Mouse (Mus musculus) monocyte, adult 5-6 weeks (primary cell): ENCODE measurements around the gene Rras. TPM values are rescaled to one million over a fixed set of nuclear protein-coding genes. Genes with fewer than 3 reads are reported as not detected.

Experiments
- ATAC-seq: fragments of 153-309, 156-312 bp; replicated peaks from 2 replicates; pipeline ENCODE4 v1.8.0; 2017; ENCODE audit warnings: mild to moderate bottlenecking; ENCODE audit not compliant: low TSS enrichment, insufficient number of reproducible peaks, severe bottlenecking, poor library complexity, low FRiP score
- total RNA-seq: library from RNA; stranded (forward); fragments of 200-1000, 200-491, 200-594 nt; gene quantifications from 3 replicates; pipeline ENCODE4 v1.2.3, GENCODE M21; 2017

The Rras gene
- total RNA-seq, 1 experiment from 2014 or later: 43.0 TPM

- ATAC-seq: no peak
These were observed 49.6 kb downstream of the Rras start for GRCm38 (mm10) chr7:45067190-45067999.

- ATAC-seq: peak; percentile 45; the same call in 1 of the 2 replicates
These were observed 50.2 kb downstream of the Rras start for GRCm38 (mm10) chr7:45068000-45068318.

- no peak for ATAC-seq
These were observed 51.9 kb downstream of the Rras start for GRCm38 (mm10) chr7:45069671-45070070.

Other genes with a start within 250 kb of the Rras start
- 34.3 to 35.3 TPM (median 35.2 TPM) in 3 replicates for gene Nup62, start 201.9 kb upstream of the Rras start, total RNA-seq
- gene Il4i1, start 201.6 kb upstream of the Rras start, total RNA-seq: 1.1 to 5.2 TPM (median 3.7 TPM) in 3 replicates
- gene Atf5, start 201.3 kb upstream of the Rras start, total RNA-seq: 1.1 to 2.8 TPM (median 2.8 TPM) in 3 replicates
- gene Akt1s1, start 169.0 kb upstream of the Rras start, total RNA-seq: 11.6 to 33.0 TPM (median 13.0 TPM) in 3 replicates
- 33.8 to 69.8 TPM (median 57.7 TPM) in 3 replicates for gene Tbc1d17, start 168.9 kb upstream of the Rras start, total RNA-seq
- gene Pnkp, start 160.8 kb upstream of the Rras start, total RNA-seq: 68.9 to 89.5 TPM (median 71.5 TPM) in 3 replicates
- 7.2 to 11.9 TPM (median 7.4 TPM) in 3 replicates for gene Ptov1, start 148.2 kb upstream of the Rras start, total RNA-seq
- gene Med25, start 125.2 kb upstream of the Rras start, total RNA-seq: 8.2 to 15.1 TPM (median 8.9 TPM) in 3 replicates
- 10.8 to 19.1 TPM (median 16.1 TPM) in 3 replicates for gene Fuz, start 121.9 kb upstream of the Rras start, total RNA-seq
- gene Ap2a1, start 88.5 kb upstream of the Rras start, total RNA-seq: 10.3 to 21.7 TPM (median 21.0 TPM) in 3 replicates
- gene Tsks, start 74.8 kb upstream of the Rras start, total RNA-seq: not detected in 3 replicates
- not detected in 3 replicates for gene Cpt1c, start 43.1 kb upstream of the Rras start, total RNA-seq
- 57.2 to 80.2 TPM (median 58.1 TPM) in 3 replicates for gene Prmt1, start 31.4 kb upstream of the Rras start, total RNA-seq
- 83.1 to 122 TPM (median 104 TPM) in 3 replicates for gene Irf3, start 20.3 kb upstream of the Rras start, total RNA-seq
- 2.7 to 13.0 TPM (median 7.7 TPM) in 3 replicates for gene Bcl2l12, start 19.2 kb upstream of the Rras start, total RNA-seq
- 15.3 to 21.1 TPM (median 16.7 TPM) in 3 replicates for gene Scaf1, start 1.6 kb upstream of the Rras start, total RNA-seq
- 1.6 to 5.0 TPM (median 2.0 TPM) in 3 replicates for gene Prr12, start 34.9 kb downstream of the Rras start, total RNA-seq
- 45.8 to 57.3 TPM (median 52.8 TPM) in 3 replicates for gene Nosip, start 44.5 kb downstream of the Rras start, total RNA-seq
- 1.5 to 12.8 TPM (median 3.7 TPM) in 3 replicates for gene Prrg2, start 44.7 kb downstream of the Rras start, total RNA-seq
- gene Rcn3, start 74.3 kb downstream of the Rras start, total RNA-seq: 6.2 to 20.1 TPM (median 15.3 TPM) in 3 replicates
- 74.9 to 100 TPM (median 91.0 TPM) in 3 replicates for gene Fcgrt, start 85.9 kb downstream of the Rras start, total RNA-seq
- 1,164 to 1,516 TPM (median 1,507 TPM) in 3 replicates for gene Rps11, start 106.5 kb downstream of the Rras start, total RNA-seq
- 2,771 to 4,251 TPM (median 4,236 TPM) in 3 replicates for gene Rpl13a, start 110.8 kb downstream of the Rras start, total RNA-seq
- 1.5 TPM in 1 of 3 replicates, not detected in the others for gene Gm45713, start 118.3 kb downstream of the Rras start, total RNA-seq
- gene Flt3l, start 118.5 kb downstream of the Rras start, total RNA-seq: 35.3 to 62.4 TPM (median 36.7 TPM) in 3 replicates
- 23.4 to 37.8 TPM (median 26.8 TPM) in 3 replicates for gene Pih1d1, start 136.3 kb downstream of the Rras start, total RNA-seq
- 28.6 to 46.8 TPM (median 34.2 TPM) in 3 replicates for gene Aldh16a1, start 136.6 kb downstream of the Rras start, total RNA-seq
- not detected in 3 replicates for gene Slc17a7, start 146.0 kb downstream of the Rras start, total RNA-seq
- not detected in 3 replicates for gene Gfy, start 161.6 kb downstream of the Rras start, total RNA-seq
- gene Pth2, start 163.0 kb downstream of the Rras start, total RNA-seq: not detected in 3 replicates
- gene Ccdc155, start 186.9 kb downstream of the Rras start, total RNA-seq: 0.75 TPM in 1 of 3 replicates, not detected in the others
- 4.7 to 8.7 TPM (median 6.1 TPM) in 3 replicates for gene Dkkl1, start 194.2 kb downstream of the Rras start, total RNA-seq
- 0.48 to 2.5 TPM (median 0.64 TPM) in 3 replicates for gene Tead2, start 197.8 kb downstream of the Rras start, total RNA-seq
- gene Cd37, start 221.2 kb downstream of the Rras start, total RNA-seq: 112 to 185 TPM (median 125 TPM) in 3 replicates
- 0.64 TPM in 1 of 3 replicates, not detected in the others for gene Slc6a16, start 223.1 kb downstream of the Rras start, total RNA-seq